Mouse (Mus musculus): ENCODE data around the gene Phf1. TPM values are rescaled to one million over a fixed set of nuclear protein-coding genes. Genes with fewer than 3 reads are reported as not detected.
"Not testable (repeated sequence)": the region's sequence is repeated elsewhere in the genome, so short reads cannot be mapped to it uniquely, and the experiment has no call there.

Gene Phf1
- polyA plus RNA-seq, 1 experiment from 2014 or later = 23.8 TPM

GRCm38 (mm10) chr17:26895578-26895977, 37.3 kb upstream of the Phf1 start:
- H3K27ac ChIP-seq (ENCODE audit: low read depth, low read length) = no peak overlapping the region
- 16% methylated on average over 10 of the region's 10 CpGs for WGBS
- H3K9ac ChIP-seq (replicated peaks; ENCODE audit: low read depth, low read length) = no peak overlapping the region
- no peak overlapping the region for H3K4me3 ChIP-seq (ENCODE audit: low read depth, low read length)
- no peaks in the 10 kb centered on the region for H3K36me3 ChIP-seq (ENCODE audit: control insufficient read depth, insufficient read depth, low read length)
- H3K27me3 ChIP-seq (ENCODE audit: control insufficient read depth, insufficient read depth, low read length) = no peaks in the 10 kb centered on the region
- no peak overlapping the region for H3K4me2 ChIP-seq (ENCODE audit: low read depth, low read length)
- H3K4me1 ChIP-seq (ENCODE audit: control insufficient read depth, insufficient read depth, low read length) = no peaks in the 10 kb centered on the region
- no peaks in the 10 kb centered on the region for H3K9me3 ChIP-seq (ENCODE audit: control insufficient read depth, low read length)
- ATAC-seq (ENCODE audit: low read depth) = no peak

DNA sequence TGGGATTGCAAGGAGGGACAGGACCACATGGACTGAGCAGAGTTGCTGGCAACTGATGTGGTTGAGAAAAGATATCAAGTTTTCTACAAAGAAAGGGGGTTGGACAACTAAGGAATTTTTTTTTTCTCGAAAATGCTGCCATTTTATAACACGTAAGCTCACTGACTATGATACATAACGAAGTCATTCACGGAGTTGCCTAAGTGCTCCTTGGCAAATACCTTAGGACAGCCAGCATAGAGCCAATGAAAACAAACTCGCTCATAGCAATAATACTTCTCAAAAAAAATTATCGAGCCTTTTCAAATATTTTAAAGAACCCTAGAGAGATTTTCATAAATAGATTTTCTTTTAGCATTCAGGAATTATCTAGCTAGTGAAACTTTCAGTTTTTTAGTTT, 31.9 kb upstream of the Phf1 start:
- H3K4me1 ChIP-seq (ENCODE audit: control insufficient read depth, insufficient read depth, low read length) = no peaks in the 10 kb centered on the region
- no peak overlapping the region for H3K27ac ChIP-seq (ENCODE audit: low read depth, low read length)
- WGBS = 84% methylated on average over 6 of the region's 6 CpGs
- no peak overlapping the region for H3K9ac ChIP-seq (replicated peaks; ENCODE audit: low read depth, low read length)
- no peaks in the 10 kb centered on the region for H3K9me3 ChIP-seq (ENCODE audit: control insufficient read depth, low read length)
- H3K4me3 ChIP-seq (ENCODE audit: low read depth, low read length) = no peak overlapping the region
- H3K27me3 ChIP-seq (ENCODE audit: control insufficient read depth, insufficient read depth, low read length) = no peaks in the 10 kb centered on the region
- no peak overlapping the region for H3K4me2 ChIP-seq (ENCODE audit: low read depth, low read length)
- no peaks in the 10 kb centered on the region for H3K36me3 ChIP-seq (ENCODE audit: control insufficient read depth, insufficient read depth, low read length)
- ATAC-seq (ENCODE audit: low read depth) = no peak

DNA sequence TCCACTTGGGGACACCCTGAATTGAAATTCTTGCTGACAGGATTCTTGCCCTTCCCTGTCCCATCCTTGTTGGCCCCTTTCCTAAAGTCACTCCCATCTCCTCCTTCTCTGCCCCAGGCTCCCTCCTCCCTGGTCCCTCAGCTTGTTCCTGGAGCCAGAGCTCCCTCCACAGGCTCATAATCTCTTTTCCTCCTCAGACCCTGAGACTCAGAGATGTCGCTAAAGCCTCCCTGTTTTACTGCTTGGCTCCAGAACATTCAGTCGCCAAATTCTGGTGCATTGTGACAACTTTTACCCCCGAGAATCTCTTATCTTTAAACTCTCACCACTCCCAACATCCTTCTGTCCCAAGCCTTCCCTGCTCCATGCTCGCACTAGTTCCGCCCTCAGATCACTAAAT, 28.5 kb upstream of the Phf1 start:
- Histone ChIP-seq H3K9me3 (ENCODE audit: control insufficient read depth, low read length) (no peaks in the 10 kb centered on the region), H3K27me3 (ENCODE audit: control insufficient read depth, insufficient read depth, low read length) (no peaks in the 10 kb centered on the region), H3K4me1 (ENCODE audit: control insufficient read depth, insufficient read depth, low read length) (no peaks in the 10 kb centered on the region), H3K4me3 (ENCODE audit: low read depth, low read length) (no peak overlapping the region), H3K4me2 (ENCODE audit: low read depth, low read length) (no peak overlapping the region), H3K27ac (ENCODE audit: low read depth, low read length) (no peak overlapping the region), H3K36me3 (ENCODE audit: control insufficient read depth, insufficient read depth, low read length) (no peaks in the 10 kb centered on the region), H3K9ac (replicated peaks; ENCODE audit: low read depth, low read length) (no peak overlapping the region)
- WGBS = 59% methylated on average over 5 of the region's 5 CpGs
- ATAC-seq (ENCODE audit: low read depth) = no peak

- not testable (repeated sequence) for ATAC-seq (ENCODE audit: low read depth); H3K4me3 ChIP-seq (ENCODE audit: low read depth, low read length); H3K27ac ChIP-seq (ENCODE audit: low read depth, low read length); H3K9me3 ChIP-seq (ENCODE audit: control insufficient read depth, low read length); H3K36me3 ChIP-seq (ENCODE audit: control insufficient read depth, insufficient read depth, low read length); H3K9ac ChIP-seq (replicated peaks; ENCODE audit: low read depth, low read length); H3K4me1 ChIP-seq (ENCODE audit: control insufficient read depth, insufficient read depth, low read length); H3K27me3 ChIP-seq (ENCODE audit: control insufficient read depth, insufficient read depth, low read length); H3K4me2 ChIP-seq (ENCODE audit: low read depth, low read length)
- WGBS = 88% methylated on average over 14 of the region's 15 CpGs
Measured at GRCm38 (mm10) chr17:26907506-26907905, 25.3 kb upstream of the Phf1 start.

DNA sequence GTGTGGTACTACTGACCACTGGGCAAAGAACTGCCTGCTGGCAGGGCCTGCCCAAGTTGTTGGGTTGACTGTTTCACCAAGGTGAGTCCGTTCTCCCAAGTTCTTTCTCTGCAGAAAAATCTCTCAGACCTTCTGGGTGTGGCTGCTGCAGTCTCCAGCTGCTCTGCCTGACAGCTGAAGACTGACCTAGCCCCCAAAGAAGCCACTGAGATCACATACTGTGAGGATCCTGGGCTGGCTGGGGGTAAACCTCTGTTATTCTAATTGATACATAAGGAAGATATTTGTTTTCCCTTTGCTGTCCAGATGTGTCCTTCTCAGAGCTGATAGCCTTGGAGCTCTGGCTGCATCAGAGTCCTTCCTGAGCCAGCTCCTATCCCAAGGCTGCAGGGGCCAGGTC, 17.6 kb upstream of the Phf1 start:
- H3K9ac ChIP-seq (replicated peaks; ENCODE audit: low read depth, low read length) = no peak overlapping the region
- H3K4me3 ChIP-seq (ENCODE audit: low read depth, low read length) = no peak overlapping the region
- H3K27ac ChIP-seq (ENCODE audit: low read depth, low read length) = no peak overlapping the region
- ATAC-seq (ENCODE audit: low read depth) = no peak
- H3K9me3 ChIP-seq (ENCODE audit: control insufficient read depth, low read length) = no peaks in the 10 kb centered on the region
- H3K27me3 ChIP-seq (ENCODE audit: control insufficient read depth, insufficient read depth, low read length) = no peaks in the 10 kb centered on the region
- H3K4me1 ChIP-seq (ENCODE audit: control insufficient read depth, insufficient read depth, low read length) = 0 out of 2 replicates have a peak, but pooled peaks cover 2% of the 10 kb centered on the region
- no peaks in the 10 kb centered on the region for H3K36me3 ChIP-seq (ENCODE audit: control insufficient read depth, insufficient read depth, low read length)
- no peak overlapping the region for H3K4me2 ChIP-seq (ENCODE audit: low read depth, low read length)
- 58% methylated on average over 1 of the region's 1 CpGs for WGBS

DNA sequence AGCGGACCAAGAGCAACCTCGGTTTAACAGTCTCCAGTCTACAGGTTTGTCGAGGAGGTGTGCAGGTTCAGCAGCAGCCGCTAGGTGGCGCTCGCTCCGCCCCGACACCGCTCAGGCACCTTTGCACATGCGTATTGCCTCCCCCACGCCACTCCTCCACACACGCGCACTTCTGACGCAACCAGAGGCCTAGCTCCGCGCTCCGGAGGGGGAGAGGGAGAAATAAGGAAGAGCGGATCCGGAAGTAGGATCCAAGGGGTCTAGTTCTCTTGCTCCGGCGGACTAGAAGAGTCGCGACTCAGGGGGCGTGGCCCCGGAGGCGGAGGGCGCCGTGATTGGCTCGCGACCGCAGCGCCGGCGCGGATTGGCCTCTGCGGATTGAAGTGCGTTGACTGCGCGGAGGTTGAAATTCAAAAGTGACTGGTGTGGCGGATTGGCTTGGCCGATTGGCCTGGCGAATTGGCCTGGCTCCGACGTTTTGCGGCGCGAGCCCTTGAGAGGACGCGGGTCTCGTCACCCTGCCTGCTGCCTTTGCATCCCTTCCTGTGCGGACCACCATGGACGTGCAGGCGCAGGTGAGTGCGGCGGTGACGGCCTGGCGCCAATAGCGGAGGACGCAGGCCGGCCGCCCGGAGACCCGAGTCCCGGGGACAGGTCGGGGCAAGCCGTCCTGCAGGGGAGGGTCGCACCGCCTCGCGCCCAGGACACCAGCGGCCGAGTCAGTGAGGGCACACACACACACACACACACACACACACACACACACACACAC, 16.0 kb upstream of the Phf1 start, which contains the start of gene Kifc5b:
TSS of gene Kifc5b (plus strand) at position 381 of the 772 bp plus-strand sequence.
- ATAC-seq (ENCODE audit: low read depth) = peak; percentile 98
- under 1% methylated on average over 63 of the region's 72 CpGs for WGBS
- Histone ChIP-seq H3K9ac (replicated peaks; ENCODE audit: low read depth, low read length) (peak within 1 kb of the TSS; percentile 50), H3K27me3 (ENCODE audit: control insufficient read depth, insufficient read depth, low read length) (no peaks in the 10 kb centered on the region), H3K4me1 (ENCODE audit: control insufficient read depth, insufficient read depth, low read length) (0 out of 2 replicates have a peak, but pooled peaks cover 2% of the 10 kb centered on the region), H3K9me3 (ENCODE audit: control insufficient read depth, low read length) (no peaks in the 10 kb centered on the region), H3K4me3 (ENCODE audit: low read depth, low read length) (peak within 1 kb of the TSS; percentile 52), H3K4me2 (ENCODE audit: low read depth, low read length) (peak within 1 kb of the TSS; percentile 59), H3K36me3 (ENCODE audit: control insufficient read depth, insufficient read depth, low read length) (no peaks in the 10 kb centered on the region), H3K27ac (ENCODE audit: low read depth, low read length) (no peak within 1 kb of the TSS)

- Histone ChIP-seq H3K4me2 (ENCODE audit: low read depth, low read length) (peak overlapping the region; percentile 59), H3K9ac (replicated peaks; ENCODE audit: low read depth, low read length) (peak overlapping the region; percentile 50; the same call in 1 of the 2 replicates), H3K4me3 (ENCODE audit: low read depth, low read length) (peak overlapping the region; percentile 52)
- H3K4me1 ChIP-seq (ENCODE audit: control insufficient read depth, insufficient read depth, low read length); H3K27me3 ChIP-seq (ENCODE audit: control insufficient read depth, insufficient read depth, low read length); H3K27ac ChIP-seq (ENCODE audit: low read depth, low read length); H3K9me3 ChIP-seq (ENCODE audit: control insufficient read depth, low read length); H3K36me3 ChIP-seq (ENCODE audit: control insufficient read depth, insufficient read depth, low read length); ATAC-seq (ENCODE audit: low read depth): not testable (repeated sequence)
- WGBS = 2% methylated on average over 12 of the region's 12 CpGs
Measured at GRCm38 (mm10) chr17:26917560-26917959, 15.3 kb upstream of the Phf1 start.

GRCm38 (mm10) chr17:26918343-26918742, 14.5 kb upstream of the Phf1 start:
- Histone ChIP-seq H3K9me3 (ENCODE audit: control insufficient read depth, low read length) (no peaks in the 10 kb centered on the region), H3K36me3 (ENCODE audit: control insufficient read depth, insufficient read depth, low read length) (no peaks in the 10 kb centered on the region), H3K9ac (replicated peaks; ENCODE audit: low read depth, low read length) (no peak overlapping the region), H3K27me3 (ENCODE audit: control insufficient read depth, insufficient read depth, low read length) (no peaks in the 10 kb centered on the region), H3K27ac (ENCODE audit: low read depth, low read length) (no peak overlapping the region), H3K4me2 (ENCODE audit: low read depth, low read length) (no peak overlapping the region), H3K4me3 (ENCODE audit: low read depth, low read length) (no peak overlapping the region), H3K4me1 (ENCODE audit: control insufficient read depth, insufficient read depth, low read length) (0 out of 2 replicates have a peak, but pooled peaks cover 2% of the 10 kb centered on the region)
- no peak for ATAC-seq (ENCODE audit: low read depth)
- WGBS = 71% methylated on average over 2 of the region's 2 CpGs

DNA sequence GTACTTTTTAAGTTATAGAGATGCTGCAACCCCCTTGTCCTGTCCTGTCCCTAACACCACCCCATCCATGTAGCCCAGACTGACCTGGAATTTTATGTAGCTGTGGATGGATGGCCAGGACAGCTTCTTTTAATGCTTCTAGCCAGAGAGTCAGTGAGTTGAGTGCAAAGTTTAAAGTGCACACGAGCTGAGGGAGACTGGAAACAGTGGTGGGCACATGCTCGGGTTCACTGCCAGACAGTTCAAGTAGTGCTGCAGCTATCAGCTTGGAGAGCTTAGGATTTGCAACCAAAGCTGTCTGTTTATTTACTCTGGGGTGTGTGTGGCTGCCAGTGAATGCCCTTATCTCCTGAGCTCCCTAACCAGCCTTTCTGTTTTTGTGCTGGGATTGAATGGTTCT, 13.3 kb upstream of the Phf1 start:
- not testable (repeated sequence) for H3K4me1 ChIP-seq (ENCODE audit: control insufficient read depth, insufficient read depth, low read length); H3K9me3 ChIP-seq (ENCODE audit: control insufficient read depth, low read length); H3K4me2 ChIP-seq (ENCODE audit: low read depth, low read length); H3K4me3 ChIP-seq (ENCODE audit: low read depth, low read length); ATAC-seq (ENCODE audit: low read depth); H3K27ac ChIP-seq (ENCODE audit: low read depth, low read length); H3K36me3 ChIP-seq (ENCODE audit: control insufficient read depth, insufficient read depth, low read length); H3K9ac ChIP-seq (replicated peaks; ENCODE audit: low read depth, low read length); H3K27me3 ChIP-seq (ENCODE audit: control insufficient read depth, insufficient read depth, low read length)
- WGBS = 91% methylated on average over 2 of the region's 2 CpGs

All from neural tube, embryonic 14.5 days (tissue).